Mouse (Mus musculus) neural tube, embryonic 13.5 days (tissue): Measurements from ENCODE around the gene Pcf11. TPM values are rescaled to one million over a fixed set of nuclear protein-coding genes. Genes with fewer than 3 reads are reported as not detected.

Source experiments
- ATAC-seq: fragments of 200-750 bp; cut with Nextera tagmentation; 2 replicates; pipeline ENCODE4 v1.8.0; 2017; ENCODE audit warnings: low read depth, mild to moderate bottlenecking, moderate TSS enrichment, moderate library complexity
- H3K27ac ChIP-seq: fragments of 300-500 bp; sonication (generic); replicated peaks from 2 replicates; pipeline ENCODE4 v1.5.1; 2015; ENCODE audit warnings: moderate library complexity, mild to moderate bottlenecking, inconsistent platforms
- H3K27me3 ChIP-seq: fragments of 300-500 bp; sonication (generic); 2 replicates; pipeline ENCODE4 v1.6.1; 2015; ENCODE audit warnings: mild to moderate bottlenecking, inconsistent platforms
- H3K36me3 ChIP-seq: fragments of 300-500 bp; sonication (generic); 2 replicates; pipeline ENCODE4 v1.6.1; 2015; ENCODE audit warnings: mild to moderate bottlenecking, inconsistent platforms
- H3K4me1 ChIP-seq: fragments of 300-500 bp; sonication (generic); replicated peaks from 2 replicates; pipeline ENCODE4 v1.6.1; 2015; ENCODE audit warnings: inconsistent platforms
- H3K4me2 ChIP-seq: fragments of 300-500 bp; sonication (generic); 2 replicates; pipeline ENCODE4 v1.6.1; 2015; ENCODE audit warnings: inconsistent platforms, mild to moderate bottlenecking, moderate library complexity
- H3K4me3 ChIP-seq: fragments of 300-500 bp; sonication (generic); 2 replicates; pipeline ENCODE4 v1.5.1; 2015; ENCODE audit warnings: mild to moderate bottlenecking, inconsistent platforms
- H3K9ac ChIP-seq: fragments of 300-500 bp; sonication (generic); 2 replicates; pipeline ENCODE4 v1.6.1; 2015; ENCODE audit warnings: moderate library complexity, mild to moderate bottlenecking, inconsistent platforms
- H3K9me3 ChIP-seq: fragments of 300-500 bp; sonication (generic); 2 replicates; pipeline ENCODE4 v1.6.1; 2016; ENCODE audit warnings: inconsistent platforms
- WGBS: fragments of 180-500 bp; shearing (Covaris S2); methylation state at CpG from one replicate; pipeline ENCODE4 v1.1.7; 2015; 5-methylcytosine and 5-hydroxymethylcytosine counted together
- polyA plus RNA-seq: library from polyadenylated mRNA; unstranded; fragments of >200 nt; fragmentation: Nextera tagmentation; extraction: Ambion mirVana; gene quantifications from 2 replicates; pipeline ENCODE4 v1.2.1, GENCODE M21; 2015

Pcf11 gene
- polyA plus RNA-seq, 1 experiment from 2014 or later = 21.0 TPM

DNA sequence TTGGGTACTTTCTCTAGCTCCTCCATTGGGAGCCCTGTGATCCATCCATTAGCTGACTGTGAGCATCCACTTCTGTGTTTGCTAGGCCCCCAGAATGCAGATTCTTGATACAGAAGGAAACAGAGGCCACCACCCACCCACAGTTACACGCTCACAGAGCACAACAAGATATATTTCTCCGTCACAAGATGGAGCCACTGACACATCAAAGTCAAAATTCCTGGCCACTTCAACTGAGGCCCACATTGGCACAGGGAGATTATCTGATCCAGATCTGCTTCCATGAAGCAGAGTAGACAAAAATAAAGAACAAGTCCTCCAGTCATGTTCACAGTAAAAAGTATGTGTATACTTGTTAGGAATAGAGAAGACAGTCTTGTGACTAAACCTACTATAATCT is 39.6 kb downstream of the Pcf11 start:
- no peaks in the 10 kb centered on the region for H3K9me3 ChIP-seq
- no peak overlapping the region for H3K4me3 ChIP-seq
- no peaks in the 10 kb centered on the region for H3K27me3 ChIP-seq
- H3K9ac ChIP-seq = no peak overlapping the region
- no peaks in the 10 kb centered on the region for H3K36me3 ChIP-seq
- ATAC-seq = no peak
- no peaks in the 10 kb centered on the region for H3K4me1 ChIP-seq
- no peak overlapping the region for H3K4me2 ChIP-seq
- H3K27ac ChIP-seq = no peak overlapping the region
- 61% methylated on average over 2 of the region's 2 CpGs for WGBS

DNA sequence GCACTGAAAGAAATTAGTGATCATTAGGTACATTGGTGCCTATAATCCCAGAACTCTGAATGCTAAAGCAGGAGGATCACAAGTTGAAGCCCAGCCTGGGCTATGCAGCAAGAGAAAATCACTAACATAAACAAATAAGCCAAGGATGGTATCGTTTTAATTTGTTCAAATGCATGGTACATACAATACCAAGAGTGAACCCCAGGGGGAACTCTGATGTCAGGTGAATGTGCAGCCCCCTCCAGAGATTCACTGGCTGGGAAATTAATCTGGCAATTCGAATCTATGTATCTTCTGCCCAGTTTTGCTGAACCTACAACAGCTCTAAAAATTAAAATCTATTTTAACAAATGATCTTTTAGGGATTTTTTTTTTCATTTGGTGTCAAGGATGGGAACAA is 45.2 kb downstream of the Pcf11 start:
- Histone ChIP-seq H3K36me3 (peaks cover 10% of the 10 kb centered on the region; the same call in 1 of the 2 replicates), H3K9ac (no peak overlapping the region), H3K4me1 (no peaks in the 10 kb centered on the region), H3K27me3 (no peaks in the 10 kb centered on the region), H3K9me3 (no peaks in the 10 kb centered on the region), H3K4me3 (no peak overlapping the region), H3K4me2 (no peak overlapping the region), H3K27ac (no peak overlapping the region)
- WGBS = 59% methylated on average over 2 of the region's 2 CpGs
- ATAC-seq = no peak

GRCm38 (mm10) chr7:92610830-92611229 is 58.9 kb downstream of the Pcf11 start:
- Histone ChIP-seq H3K9me3 (no peaks in the 10 kb centered on the region), H3K27me3 (no peaks in the 10 kb centered on the region), H3K4me1 (no peaks in the 10 kb centered on the region), H3K36me3 (peaks cover 14% of the 10 kb centered on the region), H3K4me3 (no peak overlapping the region), H3K4me2 (no peak overlapping the region), H3K9ac (no peak overlapping the region), H3K27ac (no peak overlapping the region)
- ATAC-seq = no peak
- 78% methylated on average over 7 of the region's 7 CpGs for WGBS

- H3K27me3 ChIP-seq = no peaks in the 10 kb centered on the region
- 93% methylated on average over 7 of the region's 7 CpGs for WGBS
- ATAC-seq = no peak
Measured at GRCm38 (mm10) chr7:92604961-92605360, 64.8 kb downstream of the Pcf11 start.

More at GRCm38 (mm10) chr7:92604961-92605360, 64.8 kb downstream of the Pcf11 start:
- no peaks in the 10 kb centered on the region for H3K9me3 ChIP-seq
- H3K4me2 ChIP-seq = no peak overlapping the region
- peaks cover 19% of the 10 kb centered on the region for H3K36me3 ChIP-seq
- no peak overlapping the region for H3K4me3 ChIP-seq
- no peaks in the 10 kb centered on the region for H3K4me1 ChIP-seq
- no peak overlapping the region for H3K27ac ChIP-seq
- no peak overlapping the region for H3K9ac ChIP-seq

Other genes with a start within 250 kb of the Pcf11 start
- gene Ccdc90b, start 108.8 kb downstream of the Pcf11 start, polyA plus RNA-seq = 66.2 and 70.1 TPM in 2 replicates
- 16.1 and 16.4 TPM in 2 replicates for gene Ankrd42, start 32.8 kb downstream of the Pcf11 start, polyA plus RNA-seq
- gene Rab30, start 71.7 kb upstream of the Pcf11 start, polyA plus RNA-seq = 23.8 and 29.1 TPM in 2 replicates
- gene Ddias, start 204.3 kb upstream of the Pcf11 start, polyA plus RNA-seq = 4.9 TPM in 2 replicates
- 22.0 and 23.4 TPM in 2 replicates for gene Prcp, start 204.5 kb upstream of the Pcf11 start, polyA plus RNA-seq